Mouse (Mus musculus) mature B cell (primary cell): ENCODE measurements around the gene Jsrp1.

Experiments used
- in situ Hi-C: fragments of 300-500 bp; cut with MboI; formaldehyde crosslinking; loops from 2 replicates; pipeline ENCODE4 v1.14.3; 2019

Gene Jsrp1

GRCm38 (mm10) chr10:80810084-80810483, 3.2 kb downstream of the Jsrp1 start:
- in situ Hi-C loops = no loop called here

GRCm38 (mm10) chr10:80808985-80809632, 4.2 kb downstream of the Jsrp1 start:
- in situ Hi-C loops = no loop called here

- in situ Hi-C loops = no loop called here
These were observed 5.0 kb downstream of the Jsrp1 start for GRCm38 (mm10) chr10:80808099-80808984.

DNA sequence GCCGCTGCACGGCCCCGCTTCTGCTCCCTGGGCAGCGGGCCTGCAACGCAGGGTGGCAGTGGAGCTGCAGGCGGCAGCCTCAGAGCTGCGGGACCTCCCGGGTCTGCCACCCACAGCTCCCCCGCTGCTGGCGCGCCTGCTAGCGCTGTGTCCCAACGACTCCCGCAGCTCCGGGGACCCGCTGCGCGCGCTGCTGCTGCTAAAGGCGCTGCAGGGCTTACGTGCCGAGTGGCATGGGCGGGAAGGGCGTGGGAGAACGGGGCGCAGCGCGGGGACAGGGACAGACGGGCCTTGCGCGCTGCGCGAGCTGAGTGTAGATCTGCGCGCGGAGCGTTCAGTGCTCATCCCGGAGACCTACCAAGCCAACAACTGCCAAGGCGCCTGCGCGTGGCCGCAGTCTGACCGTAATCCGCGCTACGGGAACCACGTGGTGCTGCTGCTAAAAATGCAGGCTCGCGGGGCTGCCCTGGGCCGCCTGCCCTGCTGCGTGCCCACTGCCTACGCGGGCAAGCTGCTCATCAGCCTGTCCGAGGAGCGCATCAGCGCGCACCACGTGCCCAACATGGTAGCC, 6.2 kb downstream of the Jsrp1 start:
- in situ Hi-C loops = no loop called here

GRCm38 (mm10) chr10:80806341-80807056, 6.8 kb downstream of the Jsrp1 start:
- in situ Hi-C loops = no loop called here

- in situ Hi-C loops = no loop called here
These were observed 7.4 kb downstream of the Jsrp1 start for GRCm38 (mm10) chr10:80805925-80806324.

- in situ Hi-C loops = no loop called here
These were observed 8.0 kb downstream of the Jsrp1 start for GRCm38 (mm10) chr10:80805322-80805721.

- in situ Hi-C loops = no loop called here
These were observed 8.4 kb downstream of the Jsrp1 start, which contains the start of gene Amh for GRCm38 (mm10) chr10:80804916-80805315. Gene Amh, plus strand, starts transcription at chr10:80805243.

DNA sequence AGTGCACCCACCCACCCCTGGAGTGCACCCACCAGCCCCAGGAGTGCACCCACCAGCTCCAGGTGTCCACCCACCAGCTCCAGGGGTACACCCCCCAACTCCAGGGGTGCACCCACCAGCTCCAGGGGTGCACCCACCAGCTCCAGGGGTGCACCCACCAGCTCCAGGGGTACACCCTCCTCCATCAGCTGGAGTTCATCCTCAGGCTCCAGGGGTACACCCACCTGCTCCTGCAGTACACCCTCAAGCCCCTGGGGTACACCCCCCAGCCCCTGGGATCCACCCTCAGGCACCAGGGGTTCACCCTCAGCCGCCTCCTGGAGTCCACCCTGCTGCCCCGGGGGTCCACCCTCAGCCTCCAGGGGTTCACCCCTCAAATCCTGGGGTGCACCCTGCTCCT, 9.0 kb downstream of the Jsrp1 start:
- in situ Hi-C loops = no loop called here

- in situ Hi-C loops = no loop called here
These were observed 10.3 kb downstream of the Jsrp1 start for GRCm38 (mm10) chr10:80802996-80803395.

GRCm38 (mm10) chr10:80802204-80802912, 10.9 kb downstream of the Jsrp1 start:
- in situ Hi-C loops = no loop called here

DNA sequence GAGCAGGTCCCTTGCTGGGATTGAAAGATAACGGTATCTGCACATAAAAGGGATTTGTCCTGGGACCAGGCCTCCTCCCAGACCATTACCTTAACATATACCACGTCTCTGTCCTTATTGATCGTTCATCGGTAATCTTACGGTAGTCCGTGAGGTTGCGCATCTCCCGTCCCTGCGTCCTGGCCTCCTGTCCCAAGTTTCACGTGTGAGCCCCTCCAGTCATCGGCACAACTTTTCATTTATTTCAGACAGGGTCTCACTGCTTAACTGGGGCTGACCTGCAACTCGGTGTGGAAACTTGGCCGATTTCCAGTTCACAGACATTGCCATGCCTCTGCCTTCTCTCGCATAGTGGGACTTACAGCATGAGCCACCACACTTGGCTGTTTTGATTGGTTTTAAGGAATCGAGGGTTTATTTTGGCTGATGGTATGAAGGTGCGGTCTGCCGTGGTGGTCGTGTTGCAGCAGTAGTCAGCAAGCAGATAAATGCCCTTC, 14.2 kb downstream of the Jsrp1 start:
- in situ Hi-C loops = no loop called here

DNA sequence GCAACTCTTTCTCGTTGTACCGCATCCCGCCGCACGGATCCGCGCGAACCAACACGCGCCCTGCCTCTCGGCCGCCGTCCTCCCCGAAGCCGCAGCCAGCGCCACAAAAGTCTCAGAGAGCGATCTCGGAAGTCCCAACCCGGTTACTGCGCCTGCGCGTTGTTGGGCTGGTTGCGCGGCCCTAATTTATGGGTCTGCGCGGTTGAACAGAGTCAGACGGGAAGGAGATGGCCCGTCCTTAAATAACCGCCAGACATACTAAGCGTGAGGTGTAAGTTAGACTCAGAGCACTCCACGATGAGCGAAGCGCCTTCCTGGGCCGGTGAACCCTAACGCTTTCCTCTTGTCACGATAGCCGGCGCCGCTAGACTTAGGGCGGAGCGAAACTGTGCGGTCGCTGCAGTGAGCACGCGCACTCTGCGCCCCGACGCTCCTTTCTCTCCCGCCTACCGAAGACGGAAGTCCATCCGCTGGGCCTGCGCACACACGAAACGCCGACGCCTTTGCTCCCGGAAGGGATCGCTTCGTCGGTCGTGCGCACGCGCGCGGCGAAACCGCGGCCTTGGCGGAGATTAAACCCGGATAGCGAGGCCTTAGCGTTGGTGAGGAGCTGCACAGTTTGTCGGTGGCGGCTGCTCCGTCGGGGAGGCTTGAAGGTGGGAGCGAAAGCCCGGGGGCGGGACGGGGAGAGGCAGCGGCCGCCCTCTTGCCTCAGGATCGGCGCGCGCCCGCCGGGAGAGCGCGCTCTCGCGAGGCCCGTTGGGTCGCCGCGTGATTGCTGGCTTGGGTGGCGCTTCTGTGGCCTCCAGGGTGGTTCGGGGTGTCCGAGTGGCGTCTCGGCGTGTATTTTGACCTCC, 14.9 kb downstream of the Jsrp1 start, which contains the start of the genes Sf3a2 and Plekhj1:
Gene Sf3a2, plus strand, starts transcription at position 49 of the 857 bp plus-strand sequence.
Gene Plekhj1, minus strand, starts transcription at position 477 of the 857 bp plus-strand sequence.
- in situ Hi-C loops = no loop called here

GRCm38 (mm10) chr10:80797186-80798149, 15.8 kb downstream of the Jsrp1 start:
- in situ Hi-C loops = no loop called here

DNA sequence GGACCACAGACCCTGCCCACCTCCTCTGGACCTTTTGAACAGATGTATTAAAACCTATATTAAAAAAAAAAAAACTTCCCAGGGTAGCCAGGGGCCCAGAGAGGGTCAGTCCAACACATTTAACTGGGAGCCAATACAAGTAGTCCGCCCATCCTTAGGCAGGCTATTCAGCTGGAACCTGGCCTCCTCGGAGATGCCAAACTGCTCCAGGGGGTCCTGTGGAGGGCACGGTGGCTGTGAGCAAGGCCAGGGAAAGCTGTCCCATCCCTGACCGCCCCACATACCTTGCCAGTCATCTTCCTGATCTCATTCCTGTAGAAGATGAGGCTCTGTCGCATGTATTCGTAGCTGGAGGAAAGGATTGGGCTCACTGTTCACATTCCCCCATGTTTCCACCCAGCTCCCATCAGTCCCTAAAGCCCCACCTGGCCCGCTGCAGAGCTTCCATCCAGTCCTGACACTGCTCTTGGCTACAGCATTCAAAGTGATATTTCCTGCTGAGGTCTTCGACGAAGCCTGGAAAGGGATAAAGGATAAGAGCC, 16.9 kb downstream of the Jsrp1 start:
- in situ Hi-C loops = no loop called here

GRCm38 (mm10) chr10:80794750-80795149, 18.5 kb downstream of the Jsrp1 start:
- in situ Hi-C loops = no loop called here

DNA sequence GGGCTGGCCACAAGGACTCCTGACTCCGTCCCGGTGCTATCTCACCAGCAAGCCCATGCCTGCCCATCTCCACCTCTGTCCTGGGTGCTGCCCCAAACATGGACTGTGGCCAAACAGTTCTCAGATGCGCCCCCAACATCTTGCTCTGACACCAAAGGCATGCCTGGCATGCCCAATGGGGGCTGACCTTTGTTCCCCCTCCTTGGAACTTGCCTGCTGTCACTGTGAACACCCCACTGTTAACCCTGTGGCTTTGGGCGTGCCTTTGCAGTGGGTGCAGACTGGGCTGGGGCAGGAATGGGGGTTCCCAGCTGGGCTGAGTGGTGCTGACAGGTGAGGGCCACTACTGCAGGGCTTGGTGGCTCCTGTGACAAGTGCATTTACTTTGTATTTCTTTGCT, 19.5 kb downstream of the Jsrp1 start:
- in situ Hi-C loops = no loop called here

DNA sequence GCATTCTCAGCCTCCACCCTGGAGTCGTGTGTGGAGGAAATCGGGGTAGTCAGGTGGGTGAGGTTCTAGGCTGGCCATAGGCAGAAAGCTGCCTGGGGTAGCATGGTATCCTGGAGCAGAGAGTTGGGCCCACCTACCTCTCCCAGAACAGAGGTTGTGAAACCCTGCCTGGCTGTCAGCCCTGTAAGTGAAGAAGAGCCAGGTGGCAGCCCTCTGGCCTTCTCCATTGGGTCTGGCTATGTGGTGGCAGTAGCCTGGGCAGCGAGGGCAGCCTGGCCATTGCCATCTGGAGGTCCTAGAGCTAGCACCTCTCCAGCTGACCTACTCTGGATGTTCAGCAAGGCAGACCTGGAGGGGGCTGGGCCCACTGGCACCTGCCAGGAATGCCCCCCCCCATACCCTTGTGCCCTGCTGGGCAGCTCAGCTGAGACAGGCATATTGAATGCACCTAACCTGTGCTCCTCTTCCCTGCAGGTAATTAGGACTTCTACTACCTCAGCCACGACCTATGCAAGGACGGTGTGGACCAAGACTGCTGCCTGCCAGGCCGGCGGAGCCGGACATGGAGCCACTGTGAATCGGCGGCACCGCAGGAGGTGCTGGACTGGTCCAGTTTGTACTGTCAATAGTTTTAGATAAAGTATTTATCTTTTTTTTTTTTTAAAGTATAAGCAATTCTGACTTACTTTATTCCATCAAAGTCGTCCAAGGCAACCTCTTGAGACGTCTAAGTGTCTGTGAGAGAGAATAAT, 20.1 kb downstream of the Jsrp1 start:
- in situ Hi-C loops = no loop called here
